Mouse (Mus musculus) heart, embryonic 16.5 days (tissue): ENCODE measurements around the gene Med16. TPM values are rescaled to one million over a fixed set of nuclear protein-coding genes. Genes with fewer than 3 reads are reported as not detected.

Source experiments
- ATAC-seq: fragments of 200-750 bp; cut with Nextera tagmentation; replicated peaks from 2 replicates; pipeline ENCODE4 v1.8.0; 2017; ENCODE audit warnings: moderate number of reproducible peaks; ENCODE audit not compliant: insufficient read depth, low FRiP score; ENCODE audit errors: extremely low read depth
- H3K27ac ChIP-seq: fragments of 300-500 bp; sonication (generic); 2 replicates; pipeline ENCODE4 v1.5.1; 2014; ENCODE audit warnings: mild to moderate bottlenecking, low read length, control low read depth, moderate library complexity
- H3K27me3 ChIP-seq: fragments of 300-500 bp; sonication (generic); 2 replicates; pipeline ENCODE4 v1.6.1; 2014; ENCODE audit warnings: low read length, mixed read lengths; ENCODE audit not compliant: control insufficient read depth, insufficient read depth
- H3K36me3 ChIP-seq: fragments of 300-500 bp; sonication (generic); 2 replicates; pipeline ENCODE4 v1.6.1; 2014; ENCODE audit not compliant: control insufficient read depth, insufficient read depth
- H3K4me1 ChIP-seq: fragments of 300-500 bp; sonication (generic); 2 replicates; pipeline ENCODE4 v1.6.1; 2014; ENCODE audit warnings: low read length, mixed read lengths; ENCODE audit not compliant: control insufficient read depth, insufficient read depth
- H3K4me2 ChIP-seq: fragments of 300-500 bp; sonication (generic); 2 replicates; pipeline ENCODE4 v1.6.1; 2014; ENCODE audit warnings: low read depth, mild to moderate bottlenecking, control low read depth, low read length
- H3K4me3 ChIP-seq: fragments of 300-500 bp; sonication (generic); 2 replicates; pipeline ENCODE4 v1.5.1; 2014; ENCODE audit warnings: mild to moderate bottlenecking, control low read depth, low read length
- H3K9ac ChIP-seq: fragments of 300-500 bp; sonication (generic); 2 replicates; pipeline ENCODE4 v1.6.1; 2014; ENCODE audit warnings: low read length, control low read depth
- H3K9me3 ChIP-seq: fragments of 300-500 bp; sonication (generic); replicated peaks from 2 replicates; pipeline ENCODE4 v1.6.1; 2016; ENCODE audit warnings: low read length; ENCODE audit not compliant: control insufficient read depth
- WGBS: fragments of 180-500 bp; shearing (Covaris S2); extraction: QIAGEN DNeasy Blood & Tissue Kit; methylation state at CpG from one replicate; pipeline ENCODE4 v1.1.7; 2014; 5-methylcytosine and 5-hydroxymethylcytosine counted together
- polyA plus RNA-seq: library from polyadenylated mRNA; unstranded; fragments of >200 nt; fragmentation: Nextera tagmentation; extraction: Ambion mirVana; gene quantifications from 2 replicates; pipeline ENCODE4 v1.2.1, GENCODE M21; 2015

Gene Med16
- 44.9 and 45.2 TPM in 2 replicates for polyA plus RNA-seq

- H3K9me3 ChIP-seq = no peaks in the 10 kb centered on the region
- no peaks in the 10 kb centered on the region for H3K27me3 ChIP-seq
- H3K27ac ChIP-seq = peak within 1 kb of the TSS; percentile 98
- WGBS = 2% methylated on average over 52 of the region's 52 CpGs
- peak within 1 kb of the TSS; percentile 99 for H3K9ac ChIP-seq
- peaks cover 6% of the 10 kb centered on the region for H3K4me1 ChIP-seq
- peak within 1 kb of the TSS; percentile 90 for H3K4me3 ChIP-seq
- peak within 1 kb of the TSS; percentile 66 for H3K4me2 ChIP-seq
- H3K36me3 ChIP-seq = peaks cover 28% of the 10 kb centered on the region
- ATAC-seq = peak; percentile 98
Observed at GRCm38 (mm10) chr10:79908167-79909091, at the start of gene Med16. Med16 (minus strand) TSS chr10:79908923.

DNA sequence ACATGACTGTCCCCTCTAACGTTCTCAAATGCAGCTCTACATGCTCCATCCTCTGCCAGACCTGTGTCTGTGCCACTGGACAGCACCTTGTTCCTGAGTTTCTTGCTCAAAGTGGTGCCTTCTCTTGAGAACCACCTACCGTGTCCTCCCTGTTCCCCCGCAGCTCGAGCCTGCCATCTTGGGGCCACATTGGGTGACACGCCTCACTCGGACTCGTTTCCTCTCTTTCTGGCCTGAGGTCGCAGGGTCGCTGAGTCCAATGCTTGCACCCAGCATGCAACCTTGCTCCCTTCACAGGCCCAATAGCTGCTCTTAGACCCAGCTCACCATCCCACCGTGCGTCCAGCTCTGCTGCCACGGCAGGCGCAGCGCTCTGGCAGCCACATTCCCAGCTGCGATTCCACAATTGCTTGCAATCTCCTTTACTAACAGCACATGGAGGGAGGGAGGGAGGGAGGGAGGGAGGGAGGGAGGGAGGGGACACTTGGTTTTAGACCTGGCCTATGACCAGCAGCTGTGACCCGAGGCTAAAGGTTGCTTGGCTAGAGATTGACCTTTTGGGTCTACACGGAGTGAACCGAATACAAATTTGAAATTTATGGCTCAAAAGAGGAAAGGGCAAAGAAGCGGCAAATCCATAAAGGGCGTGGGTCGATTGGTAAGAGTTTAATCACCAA is 49.6 kb upstream of the Med16 start:
- Histone ChIP-seq H3K4me3 (no peak overlapping the region), H3K27me3 (no peaks in the 10 kb centered on the region), H3K4me1 (peaks cover 8% of the 10 kb centered on the region), H3K9me3 (no peaks in the 10 kb centered on the region), H3K36me3 (peaks cover 13% of the 10 kb centered on the region), H3K4me2 (peak overlapping the region; percentile 47; the same call in 1 of the 2 replicates), H3K9ac (no peak overlapping the region), H3K27ac (no peak overlapping the region)
- WGBS = 18% methylated on average over 21 of the region's 21 CpGs
- no peak for ATAC-seq

- WGBS = 39% methylated on average over 4 of the region's 4 CpGs
- no peak overlapping the region for H3K4me3 ChIP-seq
- H3K4me2 ChIP-seq = no peak overlapping the region
- peaks cover 8% of the 10 kb centered on the region for H3K4me1 ChIP-seq
- no peaks in the 10 kb centered on the region for H3K27me3 ChIP-seq
- no peaks in the 10 kb centered on the region for H3K9me3 ChIP-seq
- no peak for ATAC-seq
- H3K9ac ChIP-seq = no peak overlapping the region
- H3K27ac ChIP-seq = no peak overlapping the region
- H3K36me3 ChIP-seq = peaks cover 7% of the 10 kb centered on the region; the same call in 1 of the 2 replicates
Observed at GRCm38 (mm10) chr10:79956643-79957154, 48.0 kb upstream of the Med16 start.

GRCm38 (mm10) chr10:79955691-79956090 is 47.0 kb upstream of the Med16 start:
- 67% methylated on average over 9 of the region's 9 CpGs for WGBS
- Histone ChIP-seq H3K4me2 (no peak overlapping the region), H3K27ac (no peak overlapping the region), H3K4me1 (peaks cover 2% of the 10 kb centered on the region), H3K9me3 (no peaks in the 10 kb centered on the region), H3K4me3 (no peak overlapping the region), H3K9ac (no peak overlapping the region), H3K27me3 (no peaks in the 10 kb centered on the region), H3K36me3 (peaks cover 9% of the 10 kb centered on the region)
- ATAC-seq = no peak

DNA sequence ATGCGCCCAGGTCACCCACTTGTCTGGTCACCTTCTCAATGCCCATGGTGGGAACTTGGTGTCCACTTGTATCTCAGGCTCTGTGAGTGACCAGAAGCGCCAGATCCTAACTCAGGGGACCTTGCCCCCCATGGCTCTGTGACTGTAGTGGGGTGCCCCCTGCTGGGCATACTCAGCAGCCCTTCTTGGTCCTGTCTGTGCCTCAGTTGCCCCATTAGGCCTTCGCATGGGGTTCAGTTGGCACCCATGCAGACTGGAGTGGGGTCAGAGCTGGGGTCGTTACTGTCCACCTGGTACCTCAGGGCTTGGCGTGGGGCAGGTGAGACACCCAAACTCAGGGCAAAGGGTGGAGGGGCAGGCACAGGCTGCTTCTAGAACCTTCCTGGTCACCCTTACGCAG is 45.2 kb upstream of the Med16 start:
- Histone ChIP-seq H3K4me2 (no peak overlapping the region), H3K9me3 (no peaks in the 10 kb centered on the region), H3K36me3 (peaks cover 14% of the 10 kb centered on the region), H3K9ac (no peak overlapping the region), H3K4me1 (no peaks in the 10 kb centered on the region), H3K27me3 (no peaks in the 10 kb centered on the region), H3K4me3 (no peak overlapping the region), H3K27ac (no peak overlapping the region)
- ATAC-seq = no peak
- 84% methylated on average over 6 of the region's 6 CpGs for WGBS

DNA sequence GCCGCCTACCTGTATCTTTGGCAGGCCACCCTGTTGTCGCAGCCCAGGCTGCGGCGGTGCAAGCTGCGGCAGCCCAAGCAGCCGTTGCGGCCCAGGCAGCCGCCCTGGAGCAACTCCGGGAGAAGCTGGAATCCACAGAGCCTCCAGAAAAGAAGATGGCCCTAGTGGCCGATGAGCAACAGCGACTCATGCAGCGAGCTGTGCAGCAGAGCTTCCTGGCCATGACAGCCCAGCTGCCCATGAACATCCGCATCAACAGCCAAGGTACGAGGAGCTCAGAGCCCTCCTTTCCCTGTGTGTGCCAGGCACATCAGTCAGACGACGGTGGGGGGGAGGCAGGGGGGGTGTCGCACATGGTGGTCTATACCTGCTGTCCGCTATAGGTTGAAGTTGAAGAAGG is 41.9 kb upstream of the Med16 start:
- H3K4me3 ChIP-seq = no peak overlapping the region
- ATAC-seq = no peak
- H3K27me3 ChIP-seq = no peaks in the 10 kb centered on the region
- H3K4me2 ChIP-seq = no peak overlapping the region
- H3K4me1 ChIP-seq = peaks cover 10% of the 10 kb centered on the region; the same call in 1 of the 2 replicates
- H3K9me3 ChIP-seq = no peaks in the 10 kb centered on the region
- WGBS = 82% methylated on average over 18 of the region's 18 CpGs
- H3K36me3 ChIP-seq = peaks cover 14% of the 10 kb centered on the region
- no peak overlapping the region for H3K27ac ChIP-seq
- H3K9ac ChIP-seq = no peak overlapping the region

- Histone ChIP-seq H3K9ac (no peak overlapping the region), H3K27me3 (no peaks in the 10 kb centered on the region), H3K27ac (no peak overlapping the region), H3K4me2 (no peak overlapping the region), H3K4me1 (peaks cover 10% of the 10 kb centered on the region; the same call in 1 of the 2 replicates), H3K36me3 (peaks cover 14% of the 10 kb centered on the region), H3K9me3 (no peaks in the 10 kb centered on the region), H3K4me3 (no peak overlapping the region)
- WGBS = 68% methylated on average over 4 of the region's 4 CpGs
- no peak for ATAC-seq
Observed at GRCm38 (mm10) chr10:79949873-79950272, 41.1 kb upstream of the Med16 start.

- Histone ChIP-seq H3K27me3 (no peaks in the 10 kb centered on the region), H3K27ac (no peak overlapping the region), H3K36me3 (peaks cover 14% of the 10 kb centered on the region), H3K9ac (no peak overlapping the region), H3K4me2 (no peak overlapping the region), H3K4me3 (no peak overlapping the region), H3K4me1 (peaks cover 10% of the 10 kb centered on the region; the same call in 1 of the 2 replicates), H3K9me3 (no peaks in the 10 kb centered on the region)
- WGBS = 76% methylated on average over 6 of the region's 6 CpGs
- no peak for ATAC-seq
Observed at GRCm38 (mm10) chr10:79947502-79947901, 38.8 kb upstream of the Med16 start.
